Mouse (Mus musculus): ENCODE measurements around the gene Ankrd31.

GRCm38 (mm10) chr13:96760848-96761247 is 12.8 kb downstream of the Ankrd31 start:
- TF ChIP-seq GATA1 (IDR thresholded peaks at IDR 0.05; ENCODE audit: borderline replicate concordance, low read length) (no peak), FLI1 (IDR thresholded peaks at IDR 0.05; ENCODE audit: low read length) (no peak)

Measured in megakaryocyte, embryonic 14.5 days (primary cell).